Mouse (Mus musculus) embryo, embryonic 10.5 days (tissue): Measurements from ENCODE around the gene Pde4a.
"Not testable (repeated sequence)": the region's sequence is repeated elsewhere in the genome, so short reads cannot be mapped to it uniquely, and the experiment has no call there.

Experiments
- DNase-seq: peaks from one replicate; pipeline ENCODE4 v3.0.0-alpha.2; 2015; ENCODE audit warnings: low spot score

The Pde4a gene

GRCm38 (mm10) chr9:21220490-21221382, 55.2 kb downstream of the Pde4a start:
- peak; percentile 96 for DNase-seq

DNA sequence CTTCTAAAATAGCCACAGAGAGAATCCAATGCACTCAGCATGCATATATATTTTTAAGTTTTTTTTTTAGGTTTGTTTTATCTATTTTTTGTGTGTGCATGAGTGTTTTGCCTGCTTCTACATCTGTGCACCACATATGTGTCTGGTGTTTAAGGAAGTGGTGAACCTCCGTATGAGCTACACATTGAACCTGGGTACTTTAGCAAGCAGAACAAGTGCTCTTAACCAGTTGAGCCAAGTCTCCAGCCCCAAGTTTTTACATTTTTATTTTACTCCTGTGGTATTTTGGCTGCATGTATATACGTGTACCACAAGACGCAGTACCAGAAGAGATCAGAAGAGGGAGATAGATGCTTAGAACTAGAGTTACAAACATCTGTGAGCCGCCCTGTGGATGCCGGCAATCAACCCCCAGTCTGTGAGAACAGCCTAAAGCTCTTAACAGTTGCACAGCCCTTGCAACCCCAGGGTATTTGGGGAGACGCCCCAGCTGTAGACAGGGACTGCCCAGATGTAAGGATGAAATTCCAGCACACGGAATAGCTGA, 55.9 kb downstream of the Pde4a start:
- peak; percentile 90 for DNase-seq

- DNase-seq, result not testable (repeated sequence)
Measured at GRCm38 (mm10) chr9:21223490-21223889, 58.0 kb downstream of the Pde4a start.

DNA sequence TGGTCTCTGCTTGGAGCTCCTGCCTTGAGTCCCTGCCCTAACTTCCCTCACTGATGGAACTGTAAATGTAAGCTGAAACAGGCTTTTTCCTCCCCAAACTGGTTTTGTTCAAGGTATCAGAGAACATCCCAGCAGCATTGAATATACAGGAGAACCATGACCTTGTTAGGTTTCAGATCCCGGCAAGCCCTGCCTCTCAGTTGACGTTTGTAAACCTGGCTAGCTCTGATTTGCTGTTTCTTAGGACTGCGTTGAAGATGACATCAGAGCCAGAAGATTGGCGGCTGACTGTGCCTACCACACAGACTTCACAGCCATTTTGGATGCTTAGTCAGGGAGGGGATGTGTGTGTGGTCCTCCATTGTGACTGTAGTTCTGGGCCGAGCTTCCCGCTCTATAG, 58.4 kb downstream of the Pde4a start:
- no peak for DNase-seq

DNA sequence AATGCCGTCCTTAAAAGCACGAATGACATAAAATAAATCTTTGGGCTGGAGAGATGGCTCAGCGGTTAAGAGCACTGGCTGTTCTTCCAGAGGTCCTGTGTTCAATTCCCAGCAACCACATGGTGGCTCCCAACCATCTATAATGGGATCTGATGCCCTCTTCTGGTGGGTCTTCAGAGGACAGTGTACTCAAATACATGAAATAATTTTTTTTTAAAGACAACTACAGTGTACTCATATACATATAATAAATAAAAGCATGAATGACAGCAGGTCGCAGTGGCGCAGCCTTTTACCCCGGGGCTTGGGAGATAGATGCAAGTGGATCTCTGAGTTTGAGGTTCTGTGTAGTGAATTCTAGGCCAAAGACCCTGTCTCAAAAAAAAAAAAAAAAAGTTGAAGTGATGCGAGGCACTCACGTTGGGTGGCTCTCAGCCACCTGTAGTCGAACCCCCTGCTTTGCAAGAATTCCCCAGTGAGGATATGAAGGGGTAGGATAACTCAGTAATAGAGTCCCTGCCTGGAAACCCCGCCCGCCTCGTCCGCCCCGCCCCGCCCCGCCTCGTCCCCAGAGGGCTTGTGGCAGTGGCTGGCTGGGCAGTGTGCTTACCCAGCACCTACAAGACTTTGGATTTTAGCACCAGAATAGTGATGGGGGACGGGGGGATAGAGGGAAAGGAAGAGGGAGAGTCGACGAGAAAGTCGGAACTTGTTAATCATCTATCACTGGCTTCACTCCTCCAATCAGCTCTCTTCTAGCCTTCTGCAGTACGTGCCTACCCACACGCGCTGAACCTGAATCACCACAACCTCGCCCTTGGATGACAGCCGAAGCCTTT, 59.3 kb downstream of the Pde4a start:
- DNase-seq, result peak; percentile 76

DNA sequence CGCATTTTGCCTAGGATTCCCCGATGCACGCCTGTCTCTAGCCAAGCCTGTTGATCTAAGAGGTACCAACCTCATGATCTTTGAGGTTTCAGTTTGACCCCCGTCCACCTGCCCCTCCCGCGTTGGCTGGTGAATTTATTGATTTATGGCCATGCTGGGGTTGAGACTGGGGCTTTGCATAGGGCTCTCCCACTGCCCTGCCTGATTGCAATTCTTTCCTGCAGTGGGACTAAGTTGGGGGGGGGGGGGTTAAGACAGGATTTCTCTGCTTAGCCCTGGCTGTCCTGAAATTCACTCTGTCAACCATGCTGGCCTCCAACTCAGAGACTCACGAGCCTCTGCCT, 59.9 kb downstream of the Pde4a start:
- no peak for DNase-seq

DNA sequence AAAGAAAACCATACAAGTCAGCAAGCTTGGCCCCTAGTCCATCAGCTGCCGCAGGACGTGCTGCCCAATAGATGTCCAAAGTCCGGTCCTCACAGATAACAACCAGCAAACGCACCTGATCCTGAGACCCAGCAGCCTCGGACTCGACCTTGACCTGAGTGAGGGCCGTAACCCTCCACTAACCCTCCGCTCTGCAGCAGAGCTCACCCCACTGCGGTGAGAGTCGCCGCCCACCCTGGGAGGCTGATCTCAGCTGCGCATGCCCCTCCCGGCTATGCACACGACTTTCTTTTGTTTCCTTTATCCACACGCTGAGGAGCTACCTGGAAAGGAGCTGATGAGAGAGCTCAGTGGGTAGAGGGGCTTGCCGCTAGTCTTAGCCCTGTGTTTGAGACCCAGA, 61.8 kb downstream of the Pde4a start:
- peak; percentile 60 for DNase-seq

DNA sequence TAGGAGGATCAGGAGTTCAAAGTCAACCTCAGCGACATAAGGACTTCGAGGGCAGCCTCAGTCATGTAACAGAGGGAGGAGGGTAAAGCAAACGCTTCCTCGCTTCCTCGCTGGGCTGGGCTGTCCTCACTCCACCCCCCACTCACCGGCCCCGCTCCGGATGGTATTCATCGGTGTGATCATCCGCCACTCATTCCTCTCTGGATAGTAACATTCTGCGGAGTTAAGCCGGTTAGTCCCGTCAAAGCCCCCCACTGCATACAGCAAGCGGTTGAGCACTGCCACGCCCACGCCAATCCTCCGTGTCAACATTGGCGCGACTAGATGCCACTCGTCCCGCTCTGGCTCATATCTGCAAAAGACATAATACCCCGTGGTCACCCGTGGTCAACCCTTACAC, 66.0 kb downstream of the Pde4a start:
- DNase-seq, result no peak

DNA sequence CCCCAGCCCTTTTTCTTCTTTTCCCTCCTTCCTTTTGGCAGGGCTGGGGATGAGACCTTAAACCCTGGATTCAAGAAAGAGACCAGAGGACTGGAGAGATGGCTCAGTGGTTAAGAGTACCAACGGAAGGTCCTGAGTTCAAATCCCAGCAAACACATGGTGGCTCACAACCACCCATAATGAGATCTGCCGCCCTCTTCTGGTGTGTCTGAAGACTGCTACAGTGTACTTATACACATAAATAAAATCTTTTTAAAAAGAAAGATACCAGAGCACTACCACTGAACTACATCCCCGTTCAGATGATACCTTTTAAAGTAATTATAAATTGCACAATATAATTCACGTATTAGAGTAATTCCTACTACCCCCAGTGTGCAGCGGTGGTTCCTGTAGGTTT, 67.4 kb downstream of the Pde4a start:
- no peak for DNase-seq

DNA sequence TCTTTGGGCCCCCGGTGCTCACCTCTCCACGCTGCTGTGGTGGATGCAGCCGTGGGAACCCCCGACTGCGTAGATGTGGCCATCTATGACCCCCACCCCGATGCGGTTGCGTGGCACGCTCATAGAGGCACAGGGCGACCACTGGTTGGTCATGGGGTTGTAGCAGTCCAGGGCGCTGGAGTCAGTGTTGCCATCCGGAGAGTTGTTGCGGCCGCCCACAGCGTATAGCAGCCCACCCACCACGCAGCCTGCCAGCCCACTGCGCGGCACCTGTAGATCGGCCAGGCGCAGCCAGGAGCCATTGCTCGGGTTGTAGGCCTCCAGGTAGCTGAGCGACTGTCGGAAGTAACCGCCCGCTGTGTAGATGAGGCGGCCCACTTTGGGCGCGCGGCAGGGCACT, 67.9 kb downstream of the Pde4a start:
- no peak for DNase-seq

DNA sequence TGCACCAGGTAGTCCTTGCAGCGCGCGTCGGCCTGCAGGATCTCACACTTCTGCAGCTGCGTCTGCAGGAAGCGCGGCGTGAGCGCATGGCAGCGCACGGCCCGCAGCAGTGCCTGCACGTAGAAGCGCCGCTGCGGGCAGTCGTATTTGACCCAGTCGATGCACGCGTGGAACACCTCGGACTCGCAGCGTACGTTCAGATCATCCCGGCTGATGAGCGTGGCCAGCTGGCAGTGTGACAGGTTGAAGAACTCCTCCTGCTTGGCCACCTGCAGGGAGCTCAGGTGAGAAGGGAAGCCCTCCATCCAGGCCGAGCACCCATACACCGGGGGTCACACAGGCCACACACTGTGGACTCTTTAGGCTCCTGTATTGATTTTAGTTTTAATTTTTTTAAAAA, 68.3 kb downstream of the Pde4a start:
- no peak for DNase-seq

DNA sequence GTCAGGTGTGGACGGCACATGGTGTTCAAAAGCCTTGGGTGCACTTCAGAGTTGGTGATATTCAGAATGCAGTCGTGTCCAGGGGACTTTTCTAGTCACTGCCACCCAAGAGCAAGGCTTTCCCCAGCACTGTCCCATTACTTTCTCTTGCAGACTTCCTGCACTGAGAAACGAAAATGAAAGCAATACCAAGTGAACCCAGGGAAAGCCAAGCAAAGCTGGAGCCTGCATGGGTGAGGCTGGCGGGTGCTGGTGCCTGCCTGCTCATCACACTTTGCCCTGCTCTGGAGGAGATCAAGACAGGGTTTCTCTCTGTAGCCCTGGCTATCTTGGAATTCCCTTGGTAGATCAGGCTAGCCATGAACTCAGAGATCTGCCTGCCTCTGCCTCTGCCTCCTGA, 69.8 kb downstream of the Pde4a start:
- no peak for DNase-seq

DNA sequence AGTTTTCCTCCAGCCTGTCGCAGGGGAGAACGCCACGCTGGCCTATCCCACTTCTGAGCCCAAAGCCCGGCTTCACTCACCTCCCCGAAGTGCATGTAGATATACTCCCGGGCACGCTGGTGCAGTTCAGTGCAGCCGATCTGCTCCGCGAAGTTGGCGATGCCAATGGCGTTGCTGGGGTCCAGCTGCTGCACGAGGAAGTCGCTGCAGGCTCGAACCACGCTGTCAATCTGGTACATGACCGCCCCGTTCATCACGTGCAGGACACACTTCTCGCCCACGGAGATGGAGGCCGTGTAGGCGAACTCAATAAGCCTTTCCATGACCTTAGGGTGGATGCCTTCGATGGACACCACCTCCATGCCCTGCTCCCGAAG, 71.5 kb downstream of the Pde4a start:
- DNase-seq, result no peak

GRCm38 (mm10) chr9:21237368-21238003, 72.0 kb downstream of the Pde4a start:
- DNase-seq, result peak; percentile 69

GRCm38 (mm10) chr9:21238004-21238732, 72.7 kb downstream of the Pde4a start:
- DNase-seq, result peak; percentile 59

GRCm38 (mm10) chr9:21238733-21239464, 73.4 kb downstream of the Pde4a start, which contains the start of gene Keap1:
TSS of gene Keap1 (minus strand) at chr9:21239361.
- DNase-seq, result peak; percentile 87

DNA sequence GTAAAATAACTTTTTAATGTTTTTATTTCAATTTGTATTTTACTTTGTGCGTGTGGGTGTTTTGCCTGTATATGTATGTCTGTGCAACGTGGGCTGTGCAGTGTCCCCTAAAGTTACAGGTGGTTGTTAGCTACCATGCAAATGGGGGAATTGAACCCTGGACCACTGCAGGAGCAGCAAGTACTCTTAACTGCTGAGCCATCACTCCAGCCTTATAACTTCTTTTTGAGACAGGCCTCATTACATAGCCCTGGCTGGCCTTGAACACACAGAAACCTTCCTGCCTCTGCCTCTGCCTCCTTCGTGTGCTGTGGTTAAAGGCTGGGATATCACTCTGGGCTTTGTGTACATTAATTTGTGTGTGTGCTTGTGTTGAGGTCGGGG, 73.9 kb downstream of the Pde4a start:
- peak; percentile 35 for DNase-seq

DNA sequence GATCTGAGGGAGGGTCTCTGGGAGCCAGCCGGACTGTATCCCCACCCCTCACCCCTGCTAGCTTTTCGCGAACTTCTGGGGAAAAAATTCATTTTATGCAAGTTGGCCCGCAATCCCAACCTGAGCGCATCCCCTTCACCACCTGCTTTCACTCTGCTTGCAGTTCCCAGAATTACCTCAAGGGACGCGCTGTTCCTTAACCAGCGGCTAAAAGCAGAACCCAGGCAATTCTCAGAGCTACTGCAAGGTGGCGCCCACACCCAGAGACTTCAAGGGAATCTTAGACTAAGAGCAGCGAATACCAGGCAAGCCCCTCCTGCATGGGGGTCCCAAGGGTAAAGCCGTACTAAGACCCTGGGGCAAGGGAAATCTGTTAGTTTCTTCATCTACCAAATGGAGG, 75.8 kb downstream of the Pde4a start:
- DNase-seq, result peak; percentile 96

DNA sequence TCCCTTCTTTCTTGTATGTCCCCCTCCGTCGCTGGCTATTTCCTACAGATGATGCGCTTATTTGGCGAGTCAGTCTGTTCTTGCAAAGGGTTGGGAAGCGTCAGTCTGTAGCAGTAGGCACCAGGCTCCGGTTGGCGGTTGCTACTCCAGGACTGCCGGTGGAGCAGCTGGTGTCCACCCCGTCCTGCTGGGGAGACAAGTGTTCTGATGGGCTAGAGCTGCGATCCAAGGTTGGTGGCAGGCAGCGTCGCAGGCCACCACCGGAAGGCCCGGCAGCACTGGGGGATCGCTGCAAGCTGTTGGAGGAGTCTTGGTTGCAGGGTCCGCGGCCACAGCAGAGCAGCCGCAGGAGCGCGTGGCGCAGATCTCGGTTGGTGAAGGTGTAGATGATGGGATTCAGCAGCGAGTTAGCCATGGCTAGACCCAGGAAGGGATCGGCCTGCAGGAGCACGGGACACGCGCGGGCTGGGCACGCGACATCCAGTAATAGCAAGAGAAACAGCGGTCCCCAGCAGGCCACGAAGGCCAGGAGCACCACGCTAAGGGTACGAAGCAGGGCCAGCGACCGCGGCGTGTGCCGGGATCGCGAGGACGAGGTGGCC, 78.4 kb downstream of the Pde4a start:
- no peak for DNase-seq

GRCm38 (mm10) chr9:21244428-21245112, 79.1 kb downstream of the Pde4a start:
- peak; percentile 47 for DNase-seq
